Mouse (Mus musculus) lung, postnatal 0 days (tissue): ENCODE results near the gene Xpot. TPM values are rescaled to one million over a fixed set of nuclear protein-coding genes. Genes with fewer than 3 reads are reported as not detected.

ENCODE experiments used
- ATAC-seq: fragments of 200-750 bp; cut with Nextera tagmentation; 2 replicates; pipeline ENCODE4 v1.8.0; 2017; ENCODE audit warnings: moderate library complexity
- DNase-seq: peaks from one replicate; pipeline ENCODE4 v3.0.0-alpha.2; 2016; ENCODE audit warnings: low spot score
- H3K27ac ChIP-seq: fragments of 300-500 bp; sonication (generic); 2 replicates; pipeline ENCODE4 v1.5.1; 2014; ENCODE audit warnings: antibody characterized with exemption, mild to moderate bottlenecking, low read length, mixed read lengths
- H3K27me3 ChIP-seq: fragments of 300-500 bp; sonication (generic); replicated peaks from 2 replicates; pipeline ENCODE4 v1.6.1; 2014; ENCODE audit warnings: low read length, mixed read lengths; ENCODE audit not compliant: insufficient read depth
- H3K36me3 ChIP-seq: fragments of 300-500 bp; sonication (generic); 2 replicates; pipeline ENCODE4 v1.6.1; 2014; ENCODE audit warnings: low read length, mixed read lengths; ENCODE audit not compliant: insufficient read depth
- H3K4me1 ChIP-seq: fragments of 300-500 bp; sonication (generic); 2 replicates; pipeline ENCODE4 v1.6.1; 2014; ENCODE audit warnings: antibody characterized with exemption, low read depth, low read length, mixed read lengths; ENCODE audit not compliant: insufficient read depth
- H3K4me2 ChIP-seq: fragments of 300-500 bp; sonication (generic); replicated peaks from 2 replicates; pipeline ENCODE4 v1.6.1; 2014; ENCODE audit warnings: low read depth, mild to moderate bottlenecking, low read length, moderate library complexity, mixed read lengths
- H3K4me3 ChIP-seq: fragments of 300-500 bp; sonication (generic); 2 replicates; pipeline ENCODE4 v1.5.1; 2014; ENCODE audit warnings: low read depth, low read length
- H3K9ac ChIP-seq: fragments of 300-500 bp; sonication (generic); replicated peaks from 2 replicates; pipeline ENCODE4 v1.6.1; 2014; ENCODE audit warnings: low read depth, mild to moderate bottlenecking
- H3K9me3 ChIP-seq: fragments of 300-500 bp; sonication (generic); 2 replicates; pipeline ENCODE4 v1.6.1; 2016; ENCODE audit warnings: low read length, mixed read lengths
- CTCF ChIP-seq: IDR thresholded peaks from 2 replicates; pipeline ENCODE4 v1.5.1; 2016; ENCODE audit warnings: antibody characterized with exemption, mild to moderate bottlenecking
- EP300 ChIP-seq: IDR thresholded peaks from 2 replicates; pipeline ENCODE4 v1.6.1; 2016; ENCODE audit warnings: antibody characterized with exemption, mild to moderate bottlenecking, control low read depth
- WGBS: fragments of 180-500 bp; shearing (Covaris S2); extraction: QIAGEN DNeasy Blood & Tissue Kit; methylation state at CpG from one replicate; pipeline ENCODE4 v1.1.7; 2014; 5-methylcytosine and 5-hydroxymethylcytosine counted together
- polyA plus RNA-seq: library from polyadenylated mRNA; unstranded; fragments of >200 nt; fragmentation: Nextera tagmentation; extraction: Ambion mirVana; gene quantifications from 2 replicates; pipeline ENCODE4 v1.2.1, GENCODE M21; 2015

Xpot gene
- polyA plus RNA-seq, 1 experiment from 2014 or later = 19.9 TPM

- H3K36me3 ChIP-seq = 0 out of 2 replicates have a peak, but pooled peaks cover 13% of the 10 kb centered on the region
- H3K4me2 ChIP-seq = peak overlapping the region; percentile 74
- ATAC-seq = peak; percentile 44
- peak overlapping the region; percentile 87 for H3K27ac ChIP-seq
- H3K27me3 ChIP-seq = no peaks in the 10 kb centered on the region
- peak overlapping the region; percentile 63 for H3K9ac ChIP-seq
- under 1% methylated on average over 41 of the region's 41 CpGs for WGBS
- H3K4me1 ChIP-seq = no peaks in the 10 kb centered on the region; the same call in 1 of the 2 replicates
- H3K4me3 ChIP-seq = peak overlapping the region; percentile 73
- H3K9me3 ChIP-seq = no peaks in the 10 kb centered on the region
- peak; percentile 74 for DNase-seq
- no peak for TF ChIP-seq CTCF
- no peak for TF ChIP-seq EP300
Observed at GRCm38 (mm10) chr10:121625407-121626185, 536 bp downstream of the Xpot start.

- peak overlapping the region; percentile 74 for H3K4me2 ChIP-seq
Observed at GRCm38 (mm10) chr10:121625006-121625405, 1.1 kb downstream of the Xpot start.

GRCm38 (mm10) chr10:121623670-121624069 is 2.5 kb downstream of the Xpot start:
- no peak for TF ChIP-seq CTCF
- no peak for TF ChIP-seq EP300
- DNase-seq = peak; percentile 56

More at GRCm38 (mm10) chr10:121625006-121625405, 1.1 kb downstream of the Xpot start:
- DNase-seq (peak; percentile 19), ATAC-seq (no peak)
- TF ChIP-seq CTCF = no peak
- no peak for TF ChIP-seq EP300
- peak overlapping the region; percentile 73 for H3K4me3 ChIP-seq
- peak overlapping the region; percentile 87; the same call in 1 of the 2 replicates for H3K27ac ChIP-seq
- 0 out of 2 replicates have a peak, but pooled peaks cover 13% of the 10 kb centered on the region for H3K36me3 ChIP-seq
- 3% methylated on average over 9 of the region's 9 CpGs for WGBS
- H3K9ac ChIP-seq = peak overlapping the region; percentile 30
- H3K27me3 ChIP-seq = no peaks in the 10 kb centered on the region
- no peaks in the 10 kb centered on the region for H3K9me3 ChIP-seq
- no peaks in the 10 kb centered on the region; the same call in 1 of the 2 replicates for H3K4me1 ChIP-seq

GRCm38 (mm10) chr10:121622431-121622830 is 3.7 kb downstream of the Xpot start:
- TF ChIP-seq EP300 = no peak
- TF ChIP-seq CTCF = no peak
- DNase-seq (no peak), ATAC-seq (no peak)
- Histone ChIP-seq H3K4me1 (no peaks in the 10 kb centered on the region; the same call in 1 of the 2 replicates), H3K9me3 (no peaks in the 10 kb centered on the region), H3K4me3 (no peak overlapping the region), H3K9ac (no peak overlapping the region), H3K27me3 (no peaks in the 10 kb centered on the region), H3K4me2 (no peak overlapping the region), H3K27ac (no peak overlapping the region), H3K36me3 (peaks cover 23% of the 10 kb centered on the region; the same call in 1 of the 2 replicates)
- 85% methylated on average over 6 of the region's 6 CpGs for WGBS

More at GRCm38 (mm10) chr10:121623670-121624069, 2.5 kb downstream of the Xpot start:
- no peak for ATAC-seq
- H3K9ac ChIP-seq = no peak overlapping the region
- peaks cover 13% of the 10 kb centered on the region; the same call in 1 of the 2 replicates for H3K36me3 ChIP-seq
- H3K27me3 ChIP-seq = no peaks in the 10 kb centered on the region
- no peak overlapping the region for H3K27ac ChIP-seq
- H3K4me3 ChIP-seq = no peak overlapping the region
- H3K9me3 ChIP-seq = no peaks in the 10 kb centered on the region
- WGBS = 56% methylated on average over 7 of the region's 7 CpGs
- no peak overlapping the region for H3K4me2 ChIP-seq
- no peaks in the 10 kb centered on the region; the same call in 1 of the 2 replicates for H3K4me1 ChIP-seq

- Histone ChIP-seq H3K27me3 (no peaks in the 10 kb centered on the region), H3K9me3 (no peaks in the 10 kb centered on the region), H3K27ac (no peak overlapping the region), H3K4me2 (no peak overlapping the region), H3K9ac (no peak overlapping the region), H3K4me1 (no peaks in the 10 kb centered on the region), H3K36me3 (peaks cover 21% of the 10 kb centered on the region; the same call in 1 of the 2 replicates), H3K4me3 (no peak overlapping the region)
- no peak for TF ChIP-seq EP300
- 54% methylated on average over 7 of the region's 7 CpGs for WGBS
- no peak for DNase-seq
- ATAC-seq = no peak
Observed at GRCm38 (mm10) chr10:121615935-121616334, 10.2 kb downstream of the Xpot start.

GRCm38 (mm10) chr10:121615146-121615870 is 10.8 kb downstream of the Xpot start:
- DNase-seq = no peak
- TF ChIP-seq EP300 (no peak), CTCF (no peak)
- no peak for ATAC-seq
- WGBS = 77% methylated on average over 13 of the region's 13 CpGs
- H3K27me3 ChIP-seq = no peaks in the 10 kb centered on the region
- H3K4me1 ChIP-seq = no peaks in the 10 kb centered on the region
- no peak overlapping the region for H3K27ac ChIP-seq
- H3K9me3 ChIP-seq = no peaks in the 10 kb centered on the region
- peaks cover 21% of the 10 kb centered on the region; the same call in 1 of the 2 replicates for H3K36me3 ChIP-seq
- H3K4me2 ChIP-seq = no peak overlapping the region
- H3K9ac ChIP-seq = no peak overlapping the region
- H3K4me3 ChIP-seq = no peak overlapping the region
